Mouse (Mus musculus) lung, postnatal 25 days (tissue): ENCODE measurements around the gene Exoc3l.
A peak's percentile ranks its signal among the peaks of the same experiment; 100 is the strongest.

Experiments used
- DNase-seq: peaks from one replicate; pipeline ENCODE4 v3.0.0; 2022; ENCODE audit warnings: low spot score

Exoc3l gene

GRCm38 (mm10) chr8:105313622-105314402 is 17.9 kb upstream of the Exoc3l start:
- DNase-seq, result no peak

- DNase-seq, result no peak
Measured at GRCm38 (mm10) chr8:105312891-105313481, 17.1 kb upstream of the Exoc3l start.

- DNase-seq, result no peak
Measured at GRCm38 (mm10) chr8:105311718-105312117, 15.8 kb upstream of the Exoc3l start.

GRCm38 (mm10) chr8:105310118-105310517 is 14.2 kb upstream of the Exoc3l start:
- DNase-seq, result no peak

- DNase-seq, result no peak
Measured at GRCm38 (mm10) chr8:105309142-105309847, 13.4 kb upstream of the Exoc3l start.

- DNase-seq, result no peak
Measured at GRCm38 (mm10) chr8:105308428-105308827, 12.5 kb upstream of the Exoc3l start.

- no peak for DNase-seq
Measured at GRCm38 (mm10) chr8:105307670-105308069, 11.8 kb upstream of the Exoc3l start.

GRCm38 (mm10) chr8:105306146-105306691 is 10.3 kb upstream of the Exoc3l start:
- DNase-seq, result no peak

- DNase-seq, result peak; percentile 86
Measured at GRCm38 (mm10) chr8:105305211-105306145, 9.6 kb upstream of the Exoc3l start, which contains the start of gene Elmo3. Gene Elmo3 (plus strand): TSS chr8:105305601.

- DNase-seq, result no peak
Measured at GRCm38 (mm10) chr8:105304325-105305210, 8.7 kb upstream of the Exoc3l start.

GRCm38 (mm10) chr8:105303874-105304273 is 8.0 kb upstream of the Exoc3l start:
- no peak for DNase-seq

GRCm38 (mm10) chr8:105303396-105303795 is 7.5 kb upstream of the Exoc3l start:
- DNase-seq, result no peak

GRCm38 (mm10) chr8:105299962-105300361 is 4.1 kb upstream of the Exoc3l start:
- no peak for DNase-seq

- no peak for DNase-seq
Measured at GRCm38 (mm10) chr8:105298351-105299252, 2.7 kb upstream of the Exoc3l start.

GRCm38 (mm10) chr8:105297511-105298192 is 1.8 kb upstream of the Exoc3l start, which contains the start of gene E2f4:
Gene E2f4 (plus strand): TSS chr8:105297663.
- peak; percentile 95 for DNase-seq

GRCm38 (mm10) chr8:105295256-105295655 is 645 bp downstream of the Exoc3l start:
- no peak for DNase-seq

GRCm38 (mm10) chr8:105294776-105295175 is 1.1 kb downstream of the Exoc3l start:
- no peak for DNase-seq

- DNase-seq, result no peak
Measured at GRCm38 (mm10) chr8:105293405-105293804, 2.5 kb downstream of the Exoc3l start.

GRCm38 (mm10) chr8:105292471-105292870 is 3.4 kb downstream of the Exoc3l start:
- DNase-seq, result no peak
